Mouse (Mus musculus) stomach, postnatal 0 days (tissue): ENCODE data around the gene Adamts17.

Experiments
- CTCF ChIP-seq: IDR thresholded peaks from 2 replicates; pipeline ENCODE4 v1.5.1; 2016; ENCODE audit warnings: antibody characterized with exemption, low read depth, mild to moderate bottlenecking, moderate library complexity
- EP300 ChIP-seq: optimal IDR thresholded peaks from 2 replicates; pipeline ENCODE3; 2016; ENCODE audit warnings: antibody characterized with exemption

DNA sequence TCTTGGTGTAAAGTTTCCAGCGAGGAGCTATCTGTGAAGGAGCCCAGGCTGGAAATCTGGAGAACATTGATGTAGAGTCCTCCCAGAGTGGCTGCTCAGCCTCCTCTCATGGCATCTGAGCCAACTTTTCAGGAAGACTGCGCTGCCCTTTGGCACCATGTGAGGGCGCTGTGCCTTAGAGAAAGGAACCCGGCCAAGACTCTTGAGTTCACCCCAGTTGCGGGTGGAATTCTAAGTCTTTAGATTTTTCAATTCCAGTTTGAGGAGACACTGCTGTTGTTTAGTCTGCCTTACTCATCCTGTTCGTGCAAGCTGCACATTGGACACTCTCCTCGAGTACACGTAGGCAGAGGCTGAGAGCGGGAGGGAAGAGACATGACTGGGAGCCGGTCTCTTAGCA lies 2.5 kb downstream of the Adamts17 start:
- peak; percentile 93 for TF ChIP-seq CTCF
- no peak for TF ChIP-seq EP300
